Mouse (Mus musculus) heart, embryonic 12.5 days (tissue): ENCODE results near the gene Pde6h. TPM values are rescaled to one million over a fixed set of nuclear protein-coding genes. Genes with fewer than 3 reads are reported as not detected.

Experiments
- ATAC-seq: fragments of 200-750 bp; cut with Nextera tagmentation; 2 replicates; pipeline ENCODE4 v1.8.0; 2017; ENCODE audit warnings: moderate TSS enrichment, moderate library complexity; ENCODE audit not compliant: insufficient number of reproducible peaks, low FRiP score
- H3K27ac ChIP-seq: fragments of 300-500 bp; sonication (generic); 2 replicates; pipeline ENCODE4 v1.5.1; 2016; ENCODE audit warnings: mild to moderate bottlenecking, moderate library complexity; ENCODE audit not compliant: poor library complexity, severe bottlenecking
- H3K27me3 ChIP-seq: fragments of 300-500 bp; sonication (generic); replicated peaks from 2 replicates; pipeline ENCODE4 v1.6.1; 2016; ENCODE audit warnings: mild to moderate bottlenecking, moderate library complexity
- H3K36me3 ChIP-seq: fragments of 300-500 bp; sonication (generic); 2 replicates; pipeline ENCODE4 v1.6.1; 2016; ENCODE audit warnings: mild to moderate bottlenecking, moderate library complexity
- H3K4me1 ChIP-seq: fragments of 300-500 bp; sonication (generic); replicated peaks from 2 replicates; pipeline ENCODE4 v1.6.1; 2016; ENCODE audit warnings: mild to moderate bottlenecking
- H3K4me2 ChIP-seq: fragments of 300-500 bp; sonication (generic); 2 replicates; pipeline ENCODE4 v1.6.1; 2016; ENCODE audit warnings: mild to moderate bottlenecking, moderate library complexity
- H3K4me3 ChIP-seq: fragments of 300-500 bp; sonication (generic); 2 replicates; pipeline ENCODE4 v1.5.1; 2016; ENCODE audit warnings: mild to moderate bottlenecking
- H3K9ac ChIP-seq: fragments of 300-500 bp; sonication (generic); 2 replicates; pipeline ENCODE4 v1.6.1; 2016; ENCODE audit warnings: mild to moderate bottlenecking, moderate library complexity
- H3K9me3 ChIP-seq: fragments of 300-500 bp; sonication (generic); replicated peaks from 2 replicates; pipeline ENCODE4 v1.6.1; 2016; ENCODE audit warnings: mild to moderate bottlenecking, moderate library complexity
- WGBS: fragments of 180-500 bp; shearing (Covaris S2); methylation state at CpG from one replicate; pipeline ENCODE4 v1.1.7; 2016; 5-methylcytosine and 5-hydroxymethylcytosine counted together
- polyA plus RNA-seq: library from polyadenylated mRNA; unstranded; fragments of >200 nt; fragmentation: Nextera tagmentation; extraction: Ambion mirVana; gene quantifications from 2 replicates; pipeline ENCODE4 v1.2.1, GENCODE M21; 2016

Gene Pde6h
- polyA plus RNA-seq, 1 experiment from 2014 or later: 0.22 TPM

GRCm38 (mm10) chr6:136910247-136910890 is 13.3 kb upstream of the Pde6h start:
- Histone ChIP-seq H3K4me2 (no peak overlapping the region), H3K36me3 (no peaks in the 10 kb centered on the region), H3K4me1 (peaks cover 32% of the 10 kb centered on the region), H3K9ac (no peak overlapping the region), H3K4me3 (no peak overlapping the region), H3K9me3 (no peaks in the 10 kb centered on the region), H3K27me3 (no peaks in the 10 kb centered on the region), H3K27ac (peak overlapping the region; percentile 2; the same call in 1 of the 2 replicates)
- ATAC-seq: no peak
- 60% methylated on average over 9 of the region's 9 CpGs for WGBS

GRCm38 (mm10) chr6:136912751-136913265 is 10.8 kb upstream of the Pde6h start:
- Histone ChIP-seq H3K36me3 (no peaks in the 10 kb centered on the region), H3K27ac (no peak overlapping the region), H3K9ac (0 out of 2 replicates have a peak overlapping the region, but pooled peaks have one; percentile 62), H3K27me3 (no peaks in the 10 kb centered on the region), H3K4me3 (no peak overlapping the region), H3K9me3 (no peaks in the 10 kb centered on the region), H3K4me1 (peaks cover 25% of the 10 kb centered on the region), H3K4me2 (no peak overlapping the region)
- no peak for ATAC-seq
- WGBS: 54% methylated on average over 1 of the region's 2 CpGs

- peaks cover 25% of the 10 kb centered on the region for H3K4me1 ChIP-seq
- H3K9ac ChIP-seq: peak overlapping the region; percentile 62
- peak overlapping the region; percentile 23 for H3K4me3 ChIP-seq
- WGBS: 21% methylated on average over 18 of the region's 18 CpGs
- peak overlapping the region; percentile 62 for H3K4me2 ChIP-seq
- no peak overlapping the region for H3K27ac ChIP-seq
- no peaks in the 10 kb centered on the region for H3K27me3 ChIP-seq
- no peaks in the 10 kb centered on the region for H3K9me3 ChIP-seq
- ATAC-seq: no peak
- no peaks in the 10 kb centered on the region for H3K36me3 ChIP-seq
Observed at GRCm38 (mm10) chr6:136913384-136914126, 10.1 kb upstream of the Pde6h start.

GRCm38 (mm10) chr6:136914234-136914633 is 9.4 kb upstream of the Pde6h start:
- WGBS: 94% methylated on average over 6 of the region's 6 CpGs
- Histone ChIP-seq H3K27me3 (no peaks in the 10 kb centered on the region), H3K9ac (no peak overlapping the region), H3K4me2 (no peak overlapping the region), H3K9me3 (no peaks in the 10 kb centered on the region), H3K27ac (no peak overlapping the region), H3K4me3 (no peak overlapping the region), H3K36me3 (no peaks in the 10 kb centered on the region), H3K4me1 (peaks cover 25% of the 10 kb centered on the region)
- ATAC-seq: no peak

- no peak for ATAC-seq
- H3K9ac ChIP-seq: no peak overlapping the region
- 74% methylated on average over 8 of the region's 8 CpGs for WGBS
- H3K4me1 ChIP-seq: peaks cover 20% of the 10 kb centered on the region
- H3K36me3 ChIP-seq: no peaks in the 10 kb centered on the region
- no peak overlapping the region for H3K27ac ChIP-seq
- no peaks in the 10 kb centered on the region for H3K9me3 ChIP-seq
- no peak overlapping the region for H3K4me3 ChIP-seq
- H3K4me2 ChIP-seq: no peak overlapping the region
- no peaks in the 10 kb centered on the region for H3K27me3 ChIP-seq
Observed at GRCm38 (mm10) chr6:136915721-136916395, 7.8 kb upstream of the Pde6h start.

- 0 out of 2 replicates have a peak overlapping the region, but pooled peaks have one; percentile 2 for H3K27ac ChIP-seq
- no peak for ATAC-seq
- no peak overlapping the region for H3K4me3 ChIP-seq
- H3K4me1 ChIP-seq: peaks cover 24% of the 10 kb centered on the region
- H3K36me3 ChIP-seq: peaks cover 3% of the 10 kb centered on the region; the same call in 1 of the 2 replicates
- no peak overlapping the region for H3K4me2 ChIP-seq
- H3K9me3 ChIP-seq: no peaks in the 10 kb centered on the region
- H3K27me3 ChIP-seq: no peaks in the 10 kb centered on the region
- 26% methylated on average over 2 of the region's 2 CpGs for WGBS
- H3K9ac ChIP-seq: no peak overlapping the region
Observed at GRCm38 (mm10) chr6:136917885-136918284, 5.7 kb upstream of the Pde6h start.

- Histone ChIP-seq H3K36me3 (peaks cover 18% of the 10 kb centered on the region), H3K4me2 (no peak overlapping the region), H3K9me3 (no peaks in the 10 kb centered on the region), H3K9ac (no peak overlapping the region), H3K4me3 (no peak overlapping the region), H3K4me1 (peaks cover 13% of the 10 kb centered on the region), H3K27me3 (no peaks in the 10 kb centered on the region), H3K27ac (no peak overlapping the region)
- WGBS: 36% methylated on average over 16 of the region's 16 CpGs
- 0 out of 2 replicates have a peak, but pooled peaks have one; percentile 37 for ATAC-seq
Observed at GRCm38 (mm10) chr6:136920320-136921257, 3.0 kb upstream of the Pde6h start.

- ATAC-seq: no peak
- no peak overlapping the region for H3K27ac ChIP-seq
- H3K4me2 ChIP-seq: no peak overlapping the region
- no peak overlapping the region for H3K4me3 ChIP-seq
- H3K27me3 ChIP-seq: no peaks in the 10 kb centered on the region
- no peaks in the 10 kb centered on the region for H3K9me3 ChIP-seq
- no peak overlapping the region for H3K9ac ChIP-seq
- H3K36me3 ChIP-seq: peaks cover 26% of the 10 kb centered on the region
- 56% methylated on average over 7 of the region's 7 CpGs for WGBS
- peaks cover 13% of the 10 kb centered on the region for H3K4me1 ChIP-seq
Observed at GRCm38 (mm10) chr6:136921601-136922000, 2.0 kb upstream of the Pde6h start.

- WGBS: 65% methylated on average over 5 of the region's 5 CpGs
- Histone ChIP-seq H3K27me3 (no peaks in the 10 kb centered on the region), H3K4me2 (no peak within 1 kb of the TSS), H3K9ac (no peak within 1 kb of the TSS), H3K27ac (no peak within 1 kb of the TSS), H3K9me3 (no peaks in the 10 kb centered on the region), H3K4me1 (peaks cover 13% of the 10 kb centered on the region), H3K4me3 (no peak within 1 kb of the TSS), H3K36me3 (peaks cover 26% of the 10 kb centered on the region)
- no peak for ATAC-seq
Observed at GRCm38 (mm10) chr6:136922080-136922479, 1.6 kb upstream of the Pde6h start, which contains the start of gene Erp27. Gene Erp27 (minus strand): TSS chr6:136922180.

- Histone ChIP-seq H3K27ac (no peak overlapping the region), H3K4me1 (peaks cover 13% of the 10 kb centered on the region), H3K36me3 (peaks cover 26% of the 10 kb centered on the region), H3K9me3 (no peaks in the 10 kb centered on the region), H3K27me3 (no peaks in the 10 kb centered on the region), H3K4me2 (no peak overlapping the region), H3K4me3 (no peak overlapping the region), H3K9ac (no peak overlapping the region)
- ATAC-seq: no peak
- WGBS: 85% methylated on average over 7 of the region's 7 CpGs
Observed at GRCm38 (mm10) chr6:136922871-136923270, 761 bp upstream of the Pde6h start.
